Comparison of ENCODE assay signal across 8 mouse cellular contexts in the genomic region with DNA sequence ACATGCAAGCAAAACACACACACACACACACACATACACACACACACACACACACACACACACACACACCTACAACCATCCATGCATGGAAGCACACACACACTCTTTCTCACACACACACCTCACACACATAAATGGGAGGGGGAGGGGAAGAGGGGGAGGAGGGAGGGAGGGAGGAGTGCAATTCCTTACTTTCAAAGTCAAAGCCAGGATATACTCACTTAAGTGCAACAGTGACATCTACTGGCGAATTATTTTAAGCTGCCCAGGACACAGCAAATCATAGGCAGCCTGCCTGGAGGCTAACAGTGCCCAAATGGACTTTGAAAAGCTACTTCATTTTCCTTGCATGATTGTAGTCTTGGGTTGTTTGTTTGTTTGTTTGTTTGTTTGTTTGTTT.
DNase-seq lines count a peak whose midpoint lies in the region; TF ChIP-seq lines count a peak whose summit lies in the region.

No protein-coding gene starts in this region.

- no peak for TF ChIP-seq POLR2A in lung, adult 2 months (IDR thresholded peaks at IDR 0.05; ENCODE audit: borderline replicate concordance, extremely low read depth, low read depth, low read length)

- no peak overlapping the region for H3K4me3 ChIP-seq in hindbrain, embryonic 10.5 days
- no peak overlapping the region for H3K4me3 ChIP-seq in lung, adult 2 months (replicated peaks; ENCODE audit: extremely low read depth, low read depth, low read length)

- H3K4me1 ChIP-seq in hindbrain, embryonic 10.5 days (replicated peaks), result peaks cover 9% of the 10 kb centered on the region; the same call in 1 of the 2 replicates
- no peaks in the 10 kb centered on the region for H3K4me1 ChIP-seq in lung, adult 2 months (ENCODE audit: control insufficient read depth, insufficient read depth, low read length)

- 0 out of 2 replicates have a peak, but pooled peaks have one; percentile 19 for TF ChIP-seq CTCF in lung, adult 2 months (IDR thresholded peaks at IDR 0.05; ENCODE audit: insufficient read depth, low read length)

- no peaks in the 10 kb centered on the region for H3K9me3 ChIP-seq in hindbrain, embryonic 10.5 days

- no peak overlapping the region for H3K27ac ChIP-seq in hindbrain, embryonic 10.5 days

- no peaks in the 10 kb centered on the region for H3K27me3 ChIP-seq in hindbrain, embryonic 10.5 days (ENCODE audit: insufficient read depth, poor library complexity, severe bottlenecking)

- WGBS in hindbrain, embryonic 10.5 days, result 4% methylated on average over 1 of the region's 1 CpGs
- WGBS in lung, adult 2 months, result 0% methylated on average over 1 of the region's 1 CpGs

- no peaks in the 10 kb centered on the region for H3K36me3 ChIP-seq in hindbrain, embryonic 10.5 days

- peak; percentile 16 for DNase-seq in MEL-GATA-1-ER (ENCODE audit: extremely low read depth, low read depth)
- DNase-seq in brain, adult 2 months (ENCODE audit: low read depth, low spot score), result peak; percentile 91
- DNase-seq in fibroblast of lung, adult 2 months (ENCODE audit: low read depth), result peak; percentile 46
- DNase-seq in hindbrain, embryonic 10.5 days (ENCODE audit: low spot score), result peak; percentile 50
- peak; percentile 86 for DNase-seq in layer of hippocampus, adult 11-12 months (ENCODE audit: low spot score)
- peak; percentile 12 for DNase-seq in lung, adult 2 months
- peak; percentile 89 for DNase-seq in retina, embryonic 14.5 days (ENCODE audit: low spot score)
- DNase-seq in spleen, adult 12 weeks (ENCODE audit: low spot score), result no peak
